Comparison of ENCODE assay signal across 19 mouse cellular contexts in genomic region chr14:110623716-110624115, GRCm38 (mm10).
DNase-seq lines count a peak whose midpoint lies in the region; ATAC-seq and TF ChIP-seq lines count a peak whose summit lies in the region.
"Had no signal": no experiment of that assay in that cellular context is flagged by ENCODE, and none has a peak within 500 bp of the region (broad histone marks: within the 10 kb centered on the region; RNA-seq: fewer than 3 reads in every experiment).

No protein-coding gene starts in this region.

- H3K27ac ChIP-seq in forebrain, postnatal 0 days (ENCODE audit: low read depth, low read length) = no peak overlapping the region
- no peak overlapping the region for H3K27ac ChIP-seq in forebrain, embryonic 13.5 days
- H3K27ac ChIP-seq in heart, embryonic 11.5 days (ENCODE audit: low read depth, low read length) = no peak overlapping the region
- H3K27ac ChIP-seq: hindbrain, embryonic 12.5 days; midbrain, embryonic 12.5 days had no signal

- intact Hi-C loops in heart, postnatal 10 days (cut with DNase I) = no loop called here

- no peaks in the 10 kb centered on the region for H3K27me3 ChIP-seq in forebrain, postnatal 0 days (ENCODE audit: insufficient read depth, low read length)
- no peaks in the 10 kb centered on the region for H3K27me3 ChIP-seq in forebrain, embryonic 13.5 days
- no peaks in the 10 kb centered on the region for H3K27me3 ChIP-seq in heart, embryonic 11.5 days (ENCODE audit: control insufficient read depth, insufficient read depth, low read length)
- H3K27me3 ChIP-seq: hindbrain, embryonic 12.5 days; midbrain, embryonic 12.5 days had no signal

- 19% methylated on average over 2 of the region's 2 CpGs for WGBS in forebrain, postnatal 0 days
- WGBS in forebrain, embryonic 13.5 days = 39% methylated on average over 2 of the region's 2 CpGs
- WGBS in heart, embryonic 11.5 days (ENCODE audit: insufficient replicate concordance) = 62% methylated on average over 2 of the region's 2 CpGs

- no peaks in the 10 kb centered on the region for H3K9me3 ChIP-seq in forebrain, postnatal 0 days (ENCODE audit: low read length)
- no peaks in the 10 kb centered on the region for H3K9me3 ChIP-seq in forebrain, embryonic 13.5 days (replicated peaks)
- H3K9me3 ChIP-seq in heart, embryonic 11.5 days (replicated peaks; ENCODE audit: control insufficient read depth, low read length) = no peaks in the 10 kb centered on the region
- H3K9me3 ChIP-seq: hindbrain, embryonic 12.5 days; midbrain, embryonic 12.5 days had no signal

- no peak overlapping the region for H3K9ac ChIP-seq in forebrain, postnatal 0 days
- no peak overlapping the region for H3K9ac ChIP-seq in forebrain, embryonic 13.5 days
- no peak overlapping the region for H3K9ac ChIP-seq in heart, embryonic 11.5 days (ENCODE audit: low read depth, low read length)
- H3K9ac ChIP-seq: hindbrain, embryonic 12.5 days; midbrain, embryonic 12.5 days had no signal

- peak; percentile 14 for DNase-seq in forebrain, postnatal 0 days
- DNase-seq in heart, postnatal 10 days = peak; percentile 10 to 24
- DNase-seq in urinary bladder, postnatal 36 days (ENCODE audit: low spot score in 2 of 2) = peak; percentile 11 to 17
- DNase-seq in urinary bladder, postnatal 10 days (ENCODE audit: low spot score) = no peak
- DNase-seq in skeletal muscle tissue, adult 2 months (ENCODE audit: low read depth, low spot score) = peak; percentile 8
- DNase-seq in thymus, postnatal 25 days = no peak
- DNase-seq: B cell, adult 2 months; cerebellum, adult 11-12 months; cerebellum, postnatal 36 days; kidney, postnatal 10 days; layer of hippocampus, adult 9-11 months; liver; thymus, postnatal 4 days had no signal

- ATAC-seq in forebrain, postnatal 0 days = peak; percentile 61; the same call in 1 of the 2 replicates
- no peak for ATAC-seq in forebrain, embryonic 13.5 days
- ATAC-seq in heart, embryonic 11.5 days (replicated peaks; ENCODE audit: insufficient number of reproducible peaks, low FRiP score, low TSS enrichment) = no peak
- ATAC-seq: intestine, embryonic 16.5 days had no signal

- no peaks in the 10 kb centered on the region for H3K4me1 ChIP-seq in forebrain, postnatal 0 days (ENCODE audit: insufficient read depth)
- no peaks in the 10 kb centered on the region for H3K4me1 ChIP-seq in forebrain, embryonic 13.5 days
- H3K4me1 ChIP-seq in heart, embryonic 11.5 days (ENCODE audit: control insufficient read depth, insufficient read depth, low read length) = no peaks in the 10 kb centered on the region
- H3K4me1 ChIP-seq: hindbrain, embryonic 12.5 days; midbrain, embryonic 12.5 days had no signal

- H3K36me3 ChIP-seq in forebrain, postnatal 0 days (ENCODE audit: insufficient read depth) = no peaks in the 10 kb centered on the region
- H3K36me3 ChIP-seq in forebrain, embryonic 13.5 days (ENCODE audit: poor library complexity, severe bottlenecking) = no peaks in the 10 kb centered on the region
- no peaks in the 10 kb centered on the region for H3K36me3 ChIP-seq in heart, embryonic 11.5 days (ENCODE audit: control insufficient read depth, insufficient read depth, low read length)
- H3K36me3 ChIP-seq: hindbrain, embryonic 12.5 days; midbrain, embryonic 12.5 days had no signal

- TF ChIP-seq CTCF in forebrain, postnatal 0 days (IDR thresholded peaks at IDR 0.05; ENCODE audit: low read depth) = no peak

- H3K4me2 ChIP-seq in forebrain, postnatal 0 days (ENCODE audit: low read depth) = no peak overlapping the region
- H3K4me2 ChIP-seq in forebrain, embryonic 13.5 days = no peak overlapping the region
- no peak overlapping the region for H3K4me2 ChIP-seq in heart, embryonic 11.5 days
- H3K4me2 ChIP-seq: hindbrain, embryonic 12.5 days; midbrain, embryonic 12.5 days had no signal

- no peak overlapping the region for H3K4me3 ChIP-seq in forebrain, postnatal 0 days (ENCODE audit: low read depth, low read length)
- no peak overlapping the region for H3K4me3 ChIP-seq in forebrain, embryonic 13.5 days
- no peak overlapping the region for H3K4me3 ChIP-seq in heart, embryonic 11.5 days (ENCODE audit: low read depth, low read length)
- H3K4me3 ChIP-seq: hindbrain, embryonic 12.5 days; midbrain, embryonic 12.5 days; myocyte had no signal

Comparison
In these comparisons a context has a peak if more than half of its experiments do, and no peak if none do; other contexts are left out.
1. DNase-seq: peak in forebrain, postnatal 0 days (single experiment), heart, postnatal 10 days (2 of 2), urinary bladder, postnatal 36 days (2 of 2) and skeletal muscle tissue, adult 2 months (single experiment); none in urinary bladder, postnatal 10 days (single experiment) and thymus, postnatal 25 days (single experiment).